Mouse (Mus musculus): ENCODE data around the gene Lrtm1.

Lrtm1 gene

DNA sequence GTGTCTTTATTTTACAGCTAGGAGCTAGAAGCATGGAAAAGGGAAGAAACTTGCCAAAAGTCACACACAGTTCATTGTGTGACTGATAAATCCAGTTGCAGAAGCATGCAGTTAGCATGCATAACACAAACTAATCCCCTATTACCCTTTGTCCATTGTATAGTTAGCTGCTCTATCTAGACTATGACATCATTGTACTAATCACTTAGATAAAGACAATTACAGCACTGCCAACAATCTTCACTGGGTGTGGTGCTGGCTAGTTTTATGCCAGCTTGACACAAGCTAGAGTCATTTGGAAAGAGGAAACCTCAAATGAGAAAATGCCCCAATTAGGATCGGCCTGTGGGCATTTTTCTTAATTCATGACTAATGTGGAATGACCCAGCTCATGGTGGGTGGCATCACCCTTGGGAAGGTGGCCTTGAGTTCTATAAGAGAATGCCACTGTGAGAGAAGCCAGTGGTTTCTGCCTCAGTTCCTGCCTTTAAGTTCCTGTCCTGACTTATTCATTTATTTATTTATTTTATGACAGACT, 13.9 kb downstream of the Lrtm1 start:
- DNase-seq (ENCODE audit: low spot score): no peak

DNA sequence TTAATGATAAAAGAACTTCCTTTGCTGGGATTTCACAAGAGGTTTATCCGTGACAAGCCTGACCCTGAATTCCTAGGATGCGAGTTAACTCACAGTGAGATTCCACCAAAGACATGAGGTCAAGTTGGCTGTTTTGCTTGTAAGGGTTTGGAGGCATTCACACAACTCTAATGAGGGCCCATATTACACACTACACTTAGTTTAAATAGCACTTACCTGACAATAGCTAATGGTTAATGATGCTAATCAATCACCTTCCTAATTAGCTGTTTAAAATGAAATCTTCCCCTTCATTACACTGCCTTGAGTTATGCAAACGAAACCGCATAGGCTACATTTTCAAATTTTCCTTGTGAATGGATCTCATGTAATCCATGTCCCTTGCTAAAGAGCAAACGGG, 20.2 kb downstream of the Lrtm1 start:
- DNase-seq (ENCODE audit: low spot score): no peak

DNA sequence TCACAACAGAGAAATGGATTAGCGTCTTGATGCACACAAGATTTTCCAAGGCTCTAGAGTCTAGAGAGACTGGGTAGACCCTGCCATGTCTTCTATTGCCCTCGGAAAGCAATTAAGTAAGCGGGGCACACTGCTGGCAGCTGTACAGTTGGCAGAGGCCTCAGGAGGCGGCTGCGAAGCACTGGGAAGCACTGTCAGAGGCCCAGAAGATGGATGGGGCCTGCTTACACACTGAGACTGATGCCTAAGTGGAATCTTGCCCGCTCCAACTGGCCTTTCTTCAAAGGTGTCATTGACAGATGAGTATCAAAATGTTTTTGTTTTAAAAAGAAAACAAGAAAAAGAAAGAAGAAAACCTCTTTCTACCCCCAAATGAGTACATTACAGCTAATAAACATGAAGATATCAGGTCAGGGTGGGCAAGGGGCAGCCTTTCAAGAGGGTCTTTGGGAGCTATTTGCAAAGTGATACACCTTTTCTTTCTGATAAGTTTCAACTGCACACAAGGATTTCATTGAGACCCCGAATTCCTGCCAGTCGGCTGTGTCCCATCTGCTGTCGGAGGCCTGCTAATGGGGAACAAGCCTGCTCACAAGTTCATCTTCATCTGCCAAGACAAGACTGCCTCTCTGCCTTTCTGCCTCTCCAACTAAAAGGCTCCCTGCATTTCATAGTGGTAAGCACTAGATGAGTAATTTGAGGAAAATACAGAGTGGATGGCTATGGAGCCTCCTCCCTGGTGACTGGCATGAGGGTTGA, 22.8 kb downstream of the Lrtm1 start:
- peak; percentile 19 for DNase-seq (ENCODE audit: low spot score)

DNA sequence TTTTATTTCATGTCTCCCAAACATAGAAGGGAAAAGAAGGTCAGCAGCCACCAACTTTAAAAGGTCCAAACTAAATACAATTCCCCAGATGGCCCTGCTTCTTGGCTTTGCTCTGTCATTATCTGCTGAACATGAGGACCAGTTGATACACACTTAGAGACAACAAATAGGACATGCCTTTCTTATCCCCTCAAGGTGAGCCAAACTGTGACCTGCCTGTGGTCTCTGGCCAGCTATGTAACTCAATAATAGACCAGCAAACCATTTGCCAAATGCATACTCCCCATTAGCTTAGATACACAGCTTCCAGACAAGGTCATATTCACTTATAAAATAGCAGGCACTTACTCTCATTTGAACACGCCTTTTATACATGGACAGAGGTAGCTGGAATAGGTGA, 23.5 kb downstream of the Lrtm1 start:
- DNase-seq (ENCODE audit: low spot score): no peak

DNA sequence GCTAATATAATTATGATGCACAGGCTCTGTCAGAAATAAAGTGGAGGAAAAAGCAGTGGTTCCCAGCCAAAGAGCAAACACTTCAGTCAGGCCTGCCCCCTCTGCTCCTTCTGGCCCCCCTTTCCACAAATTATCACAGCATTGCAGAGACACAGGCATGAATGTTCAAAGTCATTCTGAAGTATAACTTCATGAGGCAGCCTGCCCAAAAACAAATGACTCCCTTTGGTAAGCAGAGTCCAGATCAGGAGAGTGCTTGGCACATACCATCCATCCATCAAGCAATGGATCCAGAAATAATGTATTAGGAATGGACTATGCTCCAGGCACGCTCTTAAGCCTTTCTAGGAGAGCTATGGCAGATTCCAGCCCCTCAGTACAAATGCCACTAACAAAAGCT, 24.3 kb downstream of the Lrtm1 start:
- DNase-seq (ENCODE audit: low spot score): no peak

- DNase-seq (ENCODE audit: low spot score): no peak
Observed at GRCm38 (mm10) chr14:29051951-29052835, 34.2 kb downstream of the Lrtm1 start.

DNA sequence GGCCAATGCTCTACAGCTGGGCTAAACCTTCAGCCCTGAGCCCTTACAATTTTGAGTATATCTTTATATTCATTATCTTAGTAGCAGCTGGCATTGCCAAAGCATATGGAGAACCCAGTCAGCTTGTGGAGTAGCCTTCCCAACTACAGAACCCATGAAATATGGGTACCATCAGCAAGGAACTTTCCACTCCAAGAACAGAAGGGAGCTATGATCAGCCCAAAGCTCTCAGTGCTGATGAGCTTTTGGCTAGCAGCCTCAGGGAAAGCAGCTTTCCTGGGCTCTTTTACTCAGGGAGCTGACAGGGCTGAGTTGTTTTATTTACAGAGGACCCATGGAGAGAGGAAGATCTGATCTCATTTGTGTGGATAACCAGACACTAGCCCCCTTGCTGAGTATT, 42.7 kb downstream of the Lrtm1 start:
- DNase-seq (ENCODE audit: low spot score): no peak

DNA sequence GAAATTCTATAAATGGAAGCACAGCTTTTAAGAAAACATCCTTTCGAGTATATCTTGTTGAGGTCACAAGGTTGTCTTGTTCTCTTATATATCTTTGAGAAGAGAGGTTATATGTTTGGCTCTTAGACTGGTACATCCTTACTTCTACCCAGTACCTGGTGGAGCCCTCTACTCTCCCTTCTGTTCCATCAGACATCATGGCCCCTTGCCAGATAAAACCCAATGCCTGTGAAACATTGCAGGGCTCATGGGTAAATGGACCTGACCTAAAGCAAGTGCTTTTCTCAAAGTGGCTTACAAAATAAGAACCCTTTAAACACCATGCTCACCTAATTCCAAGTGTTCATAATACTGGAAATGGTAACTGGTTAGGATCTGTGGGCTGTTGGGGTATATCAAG, 43.5 kb downstream of the Lrtm1 start:
- no peak for DNase-seq (ENCODE audit: low spot score)

DNA sequence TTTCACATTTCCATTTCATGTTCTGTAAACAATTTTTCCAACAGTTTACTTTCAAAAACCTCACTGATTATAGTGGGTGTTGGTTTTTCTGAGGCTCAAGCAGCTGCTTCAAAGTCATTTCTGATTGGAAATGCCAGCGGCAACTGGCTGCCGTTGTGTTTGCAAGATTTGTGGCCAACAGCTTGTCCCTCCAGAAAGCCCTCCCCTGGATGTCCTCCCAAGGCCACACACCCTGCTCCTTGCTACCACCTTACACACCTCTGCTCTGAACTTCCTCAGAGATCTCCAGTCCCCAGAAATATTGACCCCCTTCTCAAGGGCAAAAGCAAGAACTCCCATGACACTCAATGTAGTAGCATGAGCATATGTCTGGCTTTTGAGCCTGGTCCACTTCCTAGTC, 44.7 kb downstream of the Lrtm1 start:
- no peak for DNase-seq (ENCODE audit: low spot score)

GRCm38 (mm10) chr14:29073747-29074146, 55.7 kb downstream of the Lrtm1 start:
- DNase-seq (ENCODE audit: low spot score): no peak

GRCm38 (mm10) chr14:29077418-29077817, 59.4 kb downstream of the Lrtm1 start:
- DNase-seq (ENCODE audit: low spot score): no peak

GRCm38 (mm10) chr14:29080228-29080627, 62.2 kb downstream of the Lrtm1 start:
- DNase-seq (ENCODE audit: low spot score): no peak

DNA sequence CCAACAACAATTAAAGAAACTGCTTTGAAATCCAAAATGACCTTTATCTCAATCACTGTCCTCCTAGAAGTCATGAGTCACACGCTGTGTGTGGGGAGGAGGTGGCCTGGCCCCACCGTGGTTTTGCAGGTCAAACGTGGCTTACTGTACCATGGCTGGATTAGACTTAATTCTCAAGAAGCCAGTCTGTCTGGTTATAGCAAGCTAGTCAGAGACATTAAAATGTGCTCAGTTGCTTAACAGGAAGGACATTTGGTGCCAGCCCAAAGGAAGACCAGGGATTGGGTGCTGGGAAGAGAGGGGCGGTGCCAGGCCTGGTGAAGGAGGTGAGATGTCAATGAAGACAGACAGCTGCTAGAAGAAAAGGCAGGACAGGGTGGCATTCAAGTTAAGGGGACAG, 62.6 kb downstream of the Lrtm1 start:
- DNase-seq (ENCODE audit: low spot score): no peak

DNA sequence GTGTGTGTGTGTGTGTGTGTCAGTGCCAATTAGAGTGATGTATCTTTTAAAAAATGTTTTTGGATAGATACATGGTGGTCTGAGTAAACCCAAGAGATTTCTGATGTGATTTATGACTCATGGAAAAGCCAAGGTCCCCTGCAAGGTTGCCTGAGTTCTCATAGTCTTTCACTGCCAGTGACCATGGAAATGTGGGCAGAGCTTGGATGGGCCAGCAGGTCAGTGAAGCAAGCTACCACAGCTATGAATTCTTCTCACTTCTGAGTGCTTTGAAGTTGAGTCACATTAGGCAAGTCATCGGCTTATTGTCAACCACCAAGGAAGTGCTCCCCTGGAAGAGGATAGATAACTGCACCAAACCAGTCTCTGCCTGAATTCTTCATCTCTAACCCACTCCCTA, 64.2 kb downstream of the Lrtm1 start:
- peak; percentile 58 for DNase-seq (ENCODE audit: low spot score)
